Mouse (Mus musculus): ENCODE results near the gene Ghitm. TPM values are rescaled to one million over a fixed set of nuclear protein-coding genes. Genes with fewer than 3 reads are reported as not detected.

Gene Ghitm
- polyA plus RNA-seq, 1 experiment from 2014 or later = 212 TPM

DNA sequence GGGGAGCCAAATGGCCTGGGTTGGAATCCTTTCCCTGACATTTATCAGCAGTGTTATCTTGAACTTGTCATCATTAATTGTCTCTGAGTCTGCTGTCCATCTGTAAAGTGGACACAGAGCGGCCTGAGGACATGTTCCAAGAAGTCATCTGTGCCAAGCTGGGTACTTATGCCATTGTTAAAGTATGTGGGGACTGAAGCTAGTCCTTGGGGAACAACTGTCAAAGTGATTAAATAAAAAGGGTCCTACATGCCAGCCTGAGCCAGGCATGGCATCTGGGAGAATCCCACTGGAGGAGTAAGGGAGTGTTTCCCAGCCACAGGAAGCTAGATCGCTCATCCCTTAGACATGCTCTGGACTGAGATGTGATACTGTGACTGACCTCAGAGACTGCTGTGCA lies 24.6 kb downstream of the Ghitm start:
- Histone ChIP-seq H3K27me3 (ENCODE audit: control insufficient read depth, insufficient read depth, low read length) (no peaks in the 10 kb centered on the region), H3K9me3 (ENCODE audit: control insufficient read depth, low read length) (no peaks in the 10 kb centered on the region), H3K36me3 (ENCODE audit: control insufficient read depth, insufficient read depth, low read length) (no peaks in the 10 kb centered on the region), H3K4me1 (ENCODE audit: control insufficient read depth, insufficient read depth, low read length) (no peaks in the 10 kb centered on the region), H3K9ac (replicated peaks; ENCODE audit: low read depth, low read length) (no peak overlapping the region), H3K4me3 (ENCODE audit: low read depth, low read length) (no peak overlapping the region), H3K27ac (ENCODE audit: low read depth, low read length) (no peak overlapping the region), H3K4me2 (ENCODE audit: low read depth, low read length) (no peak overlapping the region)
- WGBS = 67% methylated on average over 2 of the region's 2 CpGs
- no peak for ATAC-seq (ENCODE audit: low read depth)

DNA sequence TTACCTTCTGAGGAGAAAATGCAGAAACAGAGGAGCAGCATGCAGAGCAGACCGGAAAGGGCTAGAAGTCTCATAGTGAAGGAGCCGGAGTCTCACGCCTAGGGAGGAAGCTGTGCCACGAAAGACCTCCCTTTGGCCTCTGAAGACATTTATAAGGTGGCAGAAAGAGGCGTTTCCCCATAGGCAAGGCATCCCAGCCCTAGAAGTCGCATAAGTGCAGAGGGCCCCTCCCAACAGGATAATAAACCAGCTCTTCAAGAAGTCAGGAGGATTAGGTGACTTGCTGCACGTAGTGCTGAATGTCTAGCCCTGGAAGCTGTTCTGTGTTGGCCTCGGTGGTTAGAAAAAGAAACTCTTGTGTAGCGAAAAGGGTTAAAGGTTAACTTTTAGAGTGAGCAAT lies 25.1 kb downstream of the Ghitm start:
- H3K4me1 ChIP-seq (ENCODE audit: control insufficient read depth, insufficient read depth, low read length) = no peaks in the 10 kb centered on the region
- no peaks in the 10 kb centered on the region for H3K27me3 ChIP-seq (ENCODE audit: control insufficient read depth, insufficient read depth, low read length)
- no peak overlapping the region for H3K27ac ChIP-seq (ENCODE audit: low read depth, low read length)
- H3K4me2 ChIP-seq (ENCODE audit: low read depth, low read length) = no peak overlapping the region
- no peak for ATAC-seq (ENCODE audit: low read depth)
- no peak overlapping the region for H3K9ac ChIP-seq (replicated peaks; ENCODE audit: low read depth, low read length)
- no peaks in the 10 kb centered on the region for H3K9me3 ChIP-seq (ENCODE audit: control insufficient read depth, low read length)
- no peaks in the 10 kb centered on the region for H3K36me3 ChIP-seq (ENCODE audit: control insufficient read depth, insufficient read depth, low read length)
- WGBS = 24% methylated on average over 9 of the region's 9 CpGs
- no peak overlapping the region for H3K4me3 ChIP-seq (ENCODE audit: low read depth, low read length)

DNA sequence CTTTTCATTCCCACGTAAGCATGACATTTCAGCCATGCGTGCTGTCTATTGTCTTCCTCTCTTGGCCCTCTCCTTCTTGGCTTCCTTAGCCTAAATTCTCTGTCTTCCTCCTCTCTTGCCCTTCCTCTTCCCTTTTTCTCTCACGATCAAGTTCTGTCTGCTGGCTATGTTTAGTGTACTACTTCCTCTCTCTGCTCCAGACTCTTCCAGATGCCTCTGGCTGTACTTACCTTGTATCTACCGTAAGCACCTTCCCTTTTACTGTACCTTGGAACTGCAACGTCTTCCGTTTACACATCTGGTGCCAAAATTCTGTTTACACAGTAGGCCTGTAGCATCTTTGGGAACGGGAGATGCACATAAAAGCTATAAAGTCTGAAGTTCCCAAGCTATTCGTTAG lies 25.6 kb downstream of the Ghitm start:
- no peaks in the 10 kb centered on the region for H3K4me1 ChIP-seq (ENCODE audit: control insufficient read depth, insufficient read depth, low read length)
- H3K9ac ChIP-seq (replicated peaks; ENCODE audit: low read depth, low read length) = no peak overlapping the region
- no peaks in the 10 kb centered on the region for H3K27me3 ChIP-seq (ENCODE audit: control insufficient read depth, insufficient read depth, low read length)
- no peaks in the 10 kb centered on the region for H3K36me3 ChIP-seq (ENCODE audit: control insufficient read depth, insufficient read depth, low read length)
- WGBS = 77% methylated on average over 8 of the region's 8 CpGs
- no peak overlapping the region for H3K27ac ChIP-seq (ENCODE audit: low read depth, low read length)
- H3K4me3 ChIP-seq (ENCODE audit: low read depth, low read length) = no peak overlapping the region
- no peak overlapping the region for H3K4me2 ChIP-seq (ENCODE audit: low read depth, low read length)
- no peaks in the 10 kb centered on the region for H3K9me3 ChIP-seq (ENCODE audit: control insufficient read depth, low read length)
- no peak for ATAC-seq (ENCODE audit: low read depth)

DNA sequence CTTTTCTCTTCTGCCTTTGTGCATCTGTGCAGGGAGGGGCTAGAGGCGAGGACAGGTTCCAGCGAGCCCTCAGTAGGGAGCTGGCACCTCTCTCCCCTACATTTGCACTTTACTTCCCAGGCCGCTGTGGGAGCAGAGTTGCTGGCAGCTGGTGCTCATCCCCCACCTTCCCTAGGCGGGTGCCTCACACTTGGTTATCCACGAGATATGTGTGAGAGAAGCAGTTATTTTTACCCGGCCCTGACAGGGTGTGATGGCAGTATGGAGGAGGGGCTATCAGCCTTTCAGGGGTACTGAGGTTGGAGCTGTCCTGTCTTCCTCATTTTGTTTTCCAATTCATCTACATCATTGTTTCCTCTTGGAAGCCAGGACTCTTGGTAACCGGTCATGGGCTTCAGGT lies 29.2 kb downstream of the Ghitm start:
- Histone ChIP-seq H3K9ac (replicated peaks; ENCODE audit: low read depth, low read length) (no peak overlapping the region), H3K4me1 (ENCODE audit: control insufficient read depth, insufficient read depth, low read length) (no peaks in the 10 kb centered on the region), H3K36me3 (ENCODE audit: control insufficient read depth, insufficient read depth, low read length) (no peaks in the 10 kb centered on the region), H3K9me3 (ENCODE audit: control insufficient read depth, low read length) (no peaks in the 10 kb centered on the region), H3K4me2 (ENCODE audit: low read depth, low read length) (no peak overlapping the region), H3K27me3 (ENCODE audit: control insufficient read depth, insufficient read depth, low read length) (no peaks in the 10 kb centered on the region), H3K27ac (ENCODE audit: low read depth, low read length) (no peak overlapping the region), H3K4me3 (ENCODE audit: low read depth, low read length) (no peak overlapping the region)
- 0 out of 2 replicates have a peak, but pooled peaks have one; percentile 8 for ATAC-seq (ENCODE audit: low read depth)
- 47% methylated on average over 7 of the region's 7 CpGs for WGBS

DNA sequence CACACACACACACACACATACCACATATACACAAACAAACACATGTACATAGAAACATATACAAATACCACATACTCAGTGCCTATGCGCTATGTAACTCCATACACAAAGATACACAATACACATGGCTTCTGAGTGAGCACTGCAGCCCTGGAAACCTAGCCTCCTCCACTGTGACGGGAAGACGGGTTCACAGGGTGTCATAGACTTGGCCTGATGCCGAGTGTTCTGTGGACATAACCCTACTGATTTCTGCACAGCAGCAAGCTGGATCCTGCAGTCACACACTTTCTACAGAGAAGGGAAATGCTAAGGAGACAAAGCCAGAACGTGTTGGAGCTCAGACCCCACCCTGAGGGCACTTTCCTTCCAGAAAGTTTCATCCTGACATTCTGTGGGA lies 30.3 kb downstream of the Ghitm start:
- H3K27ac ChIP-seq (ENCODE audit: low read depth, low read length) = no peak overlapping the region
- no peak overlapping the region for H3K4me2 ChIP-seq (ENCODE audit: low read depth, low read length)
- WGBS = 70% methylated on average over 5 of the region's 5 CpGs
- H3K36me3 ChIP-seq (ENCODE audit: control insufficient read depth, insufficient read depth, low read length) = no peaks in the 10 kb centered on the region
- H3K9ac ChIP-seq (replicated peaks; ENCODE audit: low read depth, low read length) = no peak overlapping the region
- no peaks in the 10 kb centered on the region for H3K27me3 ChIP-seq (ENCODE audit: control insufficient read depth, insufficient read depth, low read length)
- no peaks in the 10 kb centered on the region for H3K4me1 ChIP-seq (ENCODE audit: control insufficient read depth, insufficient read depth, low read length)
- no peak for ATAC-seq (ENCODE audit: low read depth)
- H3K9me3 ChIP-seq (ENCODE audit: control insufficient read depth, low read length) = no peaks in the 10 kb centered on the region
- no peak overlapping the region for H3K4me3 ChIP-seq (ENCODE audit: low read depth, low read length)

DNA sequence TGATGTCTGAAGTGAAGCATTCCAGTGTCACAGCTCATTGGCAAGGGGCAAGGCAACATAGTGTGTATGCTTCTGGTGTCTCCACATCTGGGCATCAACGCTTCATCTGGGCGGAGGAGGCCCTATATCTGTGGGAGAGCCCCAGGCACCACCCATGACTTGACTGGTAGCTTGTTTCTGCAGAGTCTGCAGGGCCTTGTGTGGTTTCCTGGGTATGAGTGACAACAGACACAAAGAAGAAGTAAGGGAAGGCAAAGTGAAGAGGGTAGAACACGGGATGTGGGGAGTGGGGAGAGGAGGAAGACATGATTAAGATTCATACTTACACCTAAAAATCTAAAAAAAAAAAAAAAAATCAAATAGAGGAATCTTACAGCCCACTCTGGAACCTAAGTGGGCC lies 32.6 kb downstream of the Ghitm start:
- no peaks in the 10 kb centered on the region for H3K36me3 ChIP-seq (ENCODE audit: control insufficient read depth, insufficient read depth, low read length)
- H3K4me1 ChIP-seq (ENCODE audit: control insufficient read depth, insufficient read depth, low read length) = 0 out of 2 replicates have a peak, but pooled peaks cover 3% of the 10 kb centered on the region
- H3K4me2 ChIP-seq (ENCODE audit: low read depth, low read length) = no peak overlapping the region
- ATAC-seq (ENCODE audit: low read depth) = no peak
- H3K9me3 ChIP-seq (ENCODE audit: control insufficient read depth, low read length) = no peaks in the 10 kb centered on the region
- no peak overlapping the region for H3K4me3 ChIP-seq (ENCODE audit: low read depth, low read length)
- H3K27me3 ChIP-seq (ENCODE audit: control insufficient read depth, insufficient read depth, low read length) = no peaks in the 10 kb centered on the region; the same call in 1 of the 2 replicates
- H3K27ac ChIP-seq (ENCODE audit: low read depth, low read length) = no peak overlapping the region
- no peak overlapping the region for H3K9ac ChIP-seq (replicated peaks; ENCODE audit: low read depth, low read length)
- WGBS = 84% methylated on average over 3 of the region's 3 CpGs

DNA sequence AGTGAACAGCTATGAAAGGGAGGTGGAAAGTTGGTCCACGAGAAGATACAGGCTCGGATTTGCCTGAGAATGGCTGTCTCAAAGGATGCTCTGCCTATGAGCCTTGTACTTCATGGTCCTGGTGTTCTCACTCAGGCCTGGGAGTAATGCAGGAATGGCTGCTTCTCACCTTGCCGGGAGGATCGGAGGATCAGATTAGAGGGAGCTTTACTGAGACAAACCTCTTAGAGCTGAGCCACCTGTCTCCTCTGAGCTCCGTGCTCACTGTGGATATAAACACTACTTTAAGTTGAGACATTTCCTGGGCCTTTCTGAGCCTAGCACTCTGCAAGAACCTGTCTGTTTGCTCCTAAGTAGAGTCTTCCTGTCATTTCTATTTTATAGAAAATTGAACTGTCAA lies 33.5 kb downstream of the Ghitm start:
- Histone ChIP-seq H3K9ac (replicated peaks; ENCODE audit: low read depth, low read length) (no peak overlapping the region), H3K4me1 (ENCODE audit: control insufficient read depth, insufficient read depth, low read length) (0 out of 2 replicates have a peak, but pooled peaks cover 3% of the 10 kb centered on the region), H3K4me3 (ENCODE audit: low read depth, low read length) (no peak overlapping the region), H3K4me2 (ENCODE audit: low read depth, low read length) (no peak overlapping the region), H3K9me3 (ENCODE audit: control insufficient read depth, low read length) (no peaks in the 10 kb centered on the region), H3K27ac (ENCODE audit: low read depth, low read length) (no peak overlapping the region), H3K36me3 (ENCODE audit: control insufficient read depth, insufficient read depth, low read length) (no peaks in the 10 kb centered on the region), H3K27me3 (ENCODE audit: control insufficient read depth, insufficient read depth, low read length) (no peaks in the 10 kb centered on the region; the same call in 1 of the 2 replicates)
- ATAC-seq (ENCODE audit: low read depth) = no peak
- WGBS = 90% methylated on average over 5 of the region's 5 CpGs

DNA sequence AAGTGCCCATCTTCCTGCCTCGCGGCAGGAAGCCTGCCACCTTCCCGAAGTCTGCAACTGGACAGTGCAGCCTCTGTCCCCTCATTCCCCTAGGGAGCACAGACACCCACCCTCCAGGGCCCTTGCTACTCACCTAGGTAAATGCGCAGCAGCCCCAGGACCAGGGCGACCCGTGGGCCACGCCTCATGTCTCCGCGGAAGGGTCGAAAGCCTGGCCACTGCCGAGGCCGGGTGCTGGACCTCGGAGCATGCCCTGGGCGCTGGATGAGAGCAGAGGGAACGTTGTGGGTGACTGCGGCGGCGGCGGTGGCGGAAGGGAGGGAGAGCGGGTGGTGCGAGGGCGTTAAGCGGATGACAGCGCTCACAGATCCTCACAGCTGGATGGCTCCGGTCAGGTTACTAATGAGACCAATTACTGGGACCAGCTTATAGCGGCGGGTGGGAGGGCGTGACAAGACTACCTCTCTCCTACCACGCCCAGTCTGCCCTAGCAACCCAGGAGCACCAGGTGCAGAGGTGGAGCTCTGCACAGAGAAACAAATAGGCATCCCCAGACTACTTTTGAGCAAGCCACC lies 37.0 kb downstream of the Ghitm start, which contains the start of gene Cdhr1:
Cdhr1 (minus strand) TSS at position 392 of the 575 bp plus-strand sequence.
- 2% methylated on average over 30 of the region's 30 CpGs for WGBS
- peak within 1 kb of the TSS; percentile 84 for H3K4me2 ChIP-seq (ENCODE audit: low read depth, low read length)
- ATAC-seq (ENCODE audit: low read depth) = peak; percentile 82
- H3K9ac ChIP-seq (replicated peaks; ENCODE audit: low read depth, low read length) = peak within 1 kb of the TSS; percentile 55
- H3K36me3 ChIP-seq (ENCODE audit: control insufficient read depth, insufficient read depth, low read length) = no peaks in the 10 kb centered on the region
- H3K4me1 ChIP-seq (ENCODE audit: control insufficient read depth, insufficient read depth, low read length) = 0 out of 2 replicates have a peak, but pooled peaks cover 3% of the 10 kb centered on the region
- no peak within 1 kb of the TSS for H3K27ac ChIP-seq (ENCODE audit: low read depth, low read length)
- peak within 1 kb of the TSS; percentile 43 for H3K4me3 ChIP-seq (ENCODE audit: low read depth, low read length)
- H3K9me3 ChIP-seq (ENCODE audit: control insufficient read depth, low read length) = no peaks in the 10 kb centered on the region
- H3K27me3 ChIP-seq (ENCODE audit: control insufficient read depth, insufficient read depth, low read length) = no peaks in the 10 kb centered on the region; the same call in 1 of the 2 replicates

DNA sequence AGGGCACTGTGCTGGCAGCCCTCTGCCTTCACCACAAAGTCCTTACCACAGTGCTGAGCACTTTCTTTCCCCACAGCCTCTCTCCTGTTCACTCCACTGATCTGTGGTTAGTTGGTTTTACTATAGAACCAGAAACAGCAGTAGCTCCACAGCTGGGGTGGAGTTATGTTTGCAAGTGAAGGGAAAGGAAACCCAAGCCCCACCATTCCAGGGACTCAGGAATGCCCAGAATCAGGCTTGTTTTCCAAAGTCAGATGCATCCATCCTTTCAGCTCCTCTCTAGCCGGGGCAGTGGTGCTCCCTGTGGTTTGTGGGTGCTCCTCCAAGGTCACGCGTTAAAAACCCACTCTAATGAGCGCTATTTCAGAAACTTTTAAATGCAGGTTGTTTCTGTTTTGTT lies 39.5 kb downstream of the Ghitm start:
- Histone ChIP-seq H3K4me3 (ENCODE audit: low read depth, low read length) (no peak overlapping the region), H3K27ac (ENCODE audit: low read depth, low read length) (no peak overlapping the region), H3K9ac (replicated peaks; ENCODE audit: low read depth, low read length) (no peak overlapping the region), H3K4me2 (ENCODE audit: low read depth, low read length) (no peak overlapping the region), H3K4me1 (ENCODE audit: control insufficient read depth, insufficient read depth, low read length) (0 out of 2 replicates have a peak, but pooled peaks cover 3% of the 10 kb centered on the region), H3K36me3 (ENCODE audit: control insufficient read depth, insufficient read depth, low read length) (no peaks in the 10 kb centered on the region), H3K9me3 (ENCODE audit: control insufficient read depth, low read length) (no peaks in the 10 kb centered on the region), H3K27me3 (ENCODE audit: control insufficient read depth, insufficient read depth, low read length) (no peaks in the 10 kb centered on the region; the same call in 1 of the 2 replicates)
- WGBS = 87% methylated on average over 4 of the region's 4 CpGs
- no peak for ATAC-seq (ENCODE audit: low read depth)

Measured in neural tube, embryonic 14.5 days (tissue).